Mouse (Mus musculus): ENCODE results near the gene Zbtb48. TPM values are rescaled to one million over a fixed set of nuclear protein-coding genes. Genes with fewer than 3 reads are reported as not detected.

Zbtb48 gene
- polyA plus RNA-seq, 1 experiment: 3.8 TPM

- H3K27me3 ChIP-seq (replicated peaks): peaks cover 19% of the 10 kb centered on the region
- peak overlapping the region; percentile 100 for H3K4me3 ChIP-seq (replicated peaks)
- H3K4me1 ChIP-seq: peaks cover 42% of the 10 kb centered on the region
- no peaks in the 10 kb centered on the region for H3K9me3 ChIP-seq
- TF ChIP-seq FLI1 (IDR thresholded peaks at IDR 0.05; ENCODE audit: low read length): no peak
- no peak for TF ChIP-seq GATA1 (IDR thresholded peaks at IDR 0.05; ENCODE audit: borderline replicate concordance, low read length)
- H3K36me3 ChIP-seq (replicated peaks; ENCODE audit: low read length): peaks cover 36% of the 10 kb centered on the region
Observed at GRCm38 (mm10) chr4:151994228-151995171, 33.0 kb downstream of the Zbtb48 start.

- Histone ChIP-seq H3K27me3 (replicated peaks) (peaks cover 19% of the 10 kb centered on the region), H3K4me1 (peaks cover 50% of the 10 kb centered on the region)
- no peak for TF ChIP-seq FLI1 (IDR thresholded peaks at IDR 0.05; ENCODE audit: low read length)
- TF ChIP-seq GATA1 (IDR thresholded peaks at IDR 0.05; ENCODE audit: borderline replicate concordance, low read length): no peak
Observed at GRCm38 (mm10) chr4:151993035-151993434, 34.4 kb downstream of the Zbtb48 start.

GRCm38 (mm10) chr4:151992091-151992490 lies 35.4 kb downstream of the Zbtb48 start:
- no peak overlapping the region for H3K4me3 ChIP-seq (replicated peaks)
- no peaks in the 10 kb centered on the region for H3K9me3 ChIP-seq
- TF ChIP-seq GATA1 (IDR thresholded peaks at IDR 0.05; ENCODE audit: borderline replicate concordance, low read length) (no peak), FLI1 (IDR thresholded peaks at IDR 0.05; ENCODE audit: low read length) (no peak)
- H3K4me1 ChIP-seq: peaks cover 50% of the 10 kb centered on the region
- H3K27me3 ChIP-seq (replicated peaks): peaks cover 19% of the 10 kb centered on the region
- peaks cover 36% of the 10 kb centered on the region for H3K36me3 ChIP-seq (replicated peaks; ENCODE audit: low read length)

More at GRCm38 (mm10) chr4:151993035-151993434, 34.4 kb downstream of the Zbtb48 start:
- H3K4me3 ChIP-seq (replicated peaks): no peak overlapping the region
- H3K36me3 ChIP-seq (replicated peaks; ENCODE audit: low read length): peaks cover 36% of the 10 kb centered on the region
- no peaks in the 10 kb centered on the region for H3K9me3 ChIP-seq

GRCm38 (mm10) chr4:151989110-151989488 lies 38.4 kb downstream of the Zbtb48 start:
- H3K4me3 ChIP-seq (replicated peaks): peak overlapping the region; percentile 100
- peaks cover 2% of the 10 kb centered on the region for H3K27me3 ChIP-seq (replicated peaks)
- no peak for TF ChIP-seq FLI1 (IDR thresholded peaks at IDR 0.05; ENCODE audit: low read length)
- TF ChIP-seq GATA1 (IDR thresholded peaks at IDR 0.05; ENCODE audit: borderline replicate concordance, low read length): no peak
- no peaks in the 10 kb centered on the region for H3K9me3 ChIP-seq
- H3K4me1 ChIP-seq: peaks cover 58% of the 10 kb centered on the region
- H3K36me3 ChIP-seq (replicated peaks; ENCODE audit: low read length): peaks cover 62% of the 10 kb centered on the region

- no peak for TF ChIP-seq FLI1 (IDR thresholded peaks at IDR 0.05; ENCODE audit: low read length)
- no peak for TF ChIP-seq GATA1 (IDR thresholded peaks at IDR 0.05; ENCODE audit: borderline replicate concordance, low read length)
- peaks cover 57% of the 10 kb centered on the region for H3K4me1 ChIP-seq
- peaks cover 64% of the 10 kb centered on the region for H3K36me3 ChIP-seq (replicated peaks; ENCODE audit: low read length)
- H3K9me3 ChIP-seq: no peaks in the 10 kb centered on the region
- no peaks in the 10 kb centered on the region for H3K27me3 ChIP-seq (replicated peaks)
- peak within 1 kb of the TSS; percentile 100 for H3K4me3 ChIP-seq (replicated peaks)
Observed at GRCm38 (mm10) chr4:151988342-151989109, 38.9 kb downstream of the Zbtb48 start, which contains the start of gene Thap3. Thap3 (minus strand) TSS chr4:151988997.

GRCm38 (mm10) chr4:151988014-151988341 lies 39.5 kb downstream of the Zbtb48 start:
- no peaks in the 10 kb centered on the region for H3K9me3 ChIP-seq
- peak overlapping the region; percentile 100 for H3K4me3 ChIP-seq (replicated peaks)
- TF ChIP-seq FLI1 (IDR thresholded peaks at IDR 0.05; ENCODE audit: low read length) (no peak), GATA1 (IDR thresholded peaks at IDR 0.05; ENCODE audit: borderline replicate concordance, low read length) (no peak)
- H3K36me3 ChIP-seq (replicated peaks; ENCODE audit: low read length): peaks cover 66% of the 10 kb centered on the region
- H3K27me3 ChIP-seq (replicated peaks): no peaks in the 10 kb centered on the region
- H3K4me1 ChIP-seq: peaks cover 54% of the 10 kb centered on the region

- no peaks in the 10 kb centered on the region for H3K9me3 ChIP-seq
- H3K4me1 ChIP-seq: peaks cover 52% of the 10 kb centered on the region
- TF ChIP-seq FLI1 (IDR thresholded peaks at IDR 0.05; ENCODE audit: low read length) (no peak), GATA1 (IDR thresholded peaks at IDR 0.05; ENCODE audit: borderline replicate concordance, low read length) (no peak)
- no peaks in the 10 kb centered on the region for H3K27me3 ChIP-seq (replicated peaks)
- H3K4me3 ChIP-seq (replicated peaks): peak overlapping the region; percentile 18
- peaks cover 67% of the 10 kb centered on the region for H3K36me3 ChIP-seq (replicated peaks; ENCODE audit: low read length)
Observed at GRCm38 (mm10) chr4:151986650-151987049, 40.8 kb downstream of the Zbtb48 start.

- no peaks in the 10 kb centered on the region for H3K9me3 ChIP-seq
- peaks cover 55% of the 10 kb centered on the region for H3K4me1 ChIP-seq
- H3K4me3 ChIP-seq (replicated peaks): no peak overlapping the region
- no peak for TF ChIP-seq GATA1 (IDR thresholded peaks at IDR 0.05; ENCODE audit: borderline replicate concordance, low read length)
- TF ChIP-seq FLI1 (IDR thresholded peaks at IDR 0.05; ENCODE audit: low read length): no peak
- no peaks in the 10 kb centered on the region for H3K27me3 ChIP-seq (replicated peaks)
- peaks cover 66% of the 10 kb centered on the region for H3K36me3 ChIP-seq (replicated peaks; ENCODE audit: low read length)
Observed at GRCm38 (mm10) chr4:151985886-151986285, 41.6 kb downstream of the Zbtb48 start.

GRCm38 (mm10) chr4:151983560-151983959 lies 43.9 kb downstream of the Zbtb48 start:
- TF ChIP-seq GATA1 (IDR thresholded peaks at IDR 0.05; ENCODE audit: borderline replicate concordance, low read length): no peak
- TF ChIP-seq FLI1 (IDR thresholded peaks at IDR 0.05; ENCODE audit: low read length): no peak
- Histone ChIP-seq H3K4me1 (peaks cover 46% of the 10 kb centered on the region), H3K9me3 (no peaks in the 10 kb centered on the region), H3K4me3 (replicated peaks) (no peak overlapping the region), H3K27me3 (replicated peaks) (no peaks in the 10 kb centered on the region), H3K36me3 (replicated peaks; ENCODE audit: low read length) (peaks cover 79% of the 10 kb centered on the region)

Data from megakaryocyte, embryonic 14.5 days (primary cell).